Mouse (Mus musculus) spleen, adult 2 months (tissue): ENCODE measurements at regions not wholly inside any gene's neighbourhood (a gene's known extent, or its start where the extent isn't known, plus 50 kb on each side); places are given as distances from the start of the nearest gene placed in this dataset.

Experiments used
- CTCF ChIP-seq: fragments of 200-500 bp; IDR thresholded peaks from 2 replicates; pipeline ENCODE4 v1.5.1; 2011; ENCODE audit warnings: mild to moderate bottlenecking, inconsistent platforms; ENCODE audit not compliant: insufficient read depth, insufficient read length, insufficient replicate concordance; ENCODE audit errors: extremely low read depth
- POLR2A ChIP-seq: fragments of 200-500 bp; IDR thresholded peaks from 2 replicates; pipeline ENCODE4 v1.6.1; 2011; ENCODE audit warnings: low read depth, low read length, inconsistent platforms

- TF ChIP-seq CTCF (peak; percentile 58; the same call in 1 of the 2 replicates), POLR2A (no peak)
These were observed 74.6 kb upstream of the Fermt1 start for GRCm38 (mm10) chr2:133020173-133020837.
